Mouse (Mus musculus) CH12.LX (cell line): Measurements from ENCODE around the gene Ror2. TPM values are rescaled to one million over a fixed set of nuclear protein-coding genes. Genes with fewer than 3 reads are reported as not detected.

Experiments
- DNase-seq: peaks from one replicate; pipeline ENCODE4 v3.0.0-alpha.2; 2013; ENCODE audit errors: extremely low read depth
- H3K27ac ChIP-seq: 2 replicates; pipeline ENCODE4 v1.5.1; 2012; ENCODE audit warnings: low read depth, mild to moderate bottlenecking, control low read depth, moderate library complexity; ENCODE audit not compliant: insufficient read depth
- H3K27me3 ChIP-seq: replicated peaks from 2 replicates; pipeline ENCODE3; 2012; ENCODE audit warnings: inconsistent platforms
- H3K36me3 ChIP-seq, 2 experiments: replicated peaks in 1 of 2; 2 replicates each; pipeline versions ENCODE3 to v1.6.1; 2012; ENCODE audit warnings: inconsistent platforms in 1 of 2, low read length in 1 of 2, mild to moderate bottlenecking in 1 of 2, mixed read lengths in 1 of 2, moderate library complexity in 1 of 2; ENCODE audit not compliant: control insufficient read depth in 1 of 2, insufficient read depth in 1 of 2
- H3K4me1 ChIP-seq, 2 experiments: 2 replicates each; pipeline ENCODE4 v1.6.1; 2012; ENCODE audit warnings: inconsistent platforms in 1 of 2, moderate library complexity in 1 of 2; ENCODE audit not compliant: insufficient read depth in 2 of 2, control insufficient read depth in 1 of 2
- H3K4me2 ChIP-seq: 2 replicates; pipeline ENCODE4 v1.6.1; 2012; ENCODE audit warnings: low read depth, mild to moderate bottlenecking, control low read depth; ENCODE audit not compliant: poor library complexity, insufficient read depth, severe bottlenecking
- H3K4me3 ChIP-seq, 3 experiments: fragments of 150-350 bp in 1 of 3; sonication (generic) in 1 of 3; replicated peaks in 1 of 3; 2 replicates each; pipeline versions ENCODE3 to v1.5.1; 2011 to 2012; ENCODE audit warnings: low read depth in 2 of 3, low read length in 2 of 3, mild to moderate bottlenecking in 2 of 3, moderate library complexity in 2 of 3, control low read depth in 1 of 3, improper control_type of control experiment in 1 of 3, inconsistent platforms in 1 of 3, mixed read lengths in 1 of 3; ENCODE audit not compliant: poor library complexity in 1 of 3
- H3K79me2 ChIP-seq: replicated peaks from 2 replicates; pipeline ENCODE4 v1.6.1; 2012; ENCODE audit warnings: mild to moderate bottlenecking, moderate library complexity; ENCODE audit not compliant: control insufficient read depth, poor library complexity, insufficient read depth, severe bottlenecking; ENCODE audit errors: extremely low read depth
- H3K9ac ChIP-seq: 2 replicates; pipeline ENCODE4 v1.6.1; 2012; ENCODE audit warnings: low read depth, mild to moderate bottlenecking, control low read depth, moderate library complexity; ENCODE audit not compliant: insufficient read depth
- H3K9me3 ChIP-seq: replicated peaks from 2 replicates; pipeline ENCODE3; 2012; ENCODE audit warnings: low read length, inconsistent platforms, mixed read lengths
- E2F4 ChIP-seq: IDR thresholded peaks from 2 replicates; pipeline ENCODE4 v1.6.1; 2011; ENCODE audit warnings: low read depth, low read length, improper control_type of control experiment; ENCODE audit not compliant: insufficient replicate concordance
- EP300 ChIP-seq: IDR thresholded peaks from 2 replicates; pipeline ENCODE4 v1.6.1; 2011; ENCODE audit warnings: low read length, improper control_type of control experiment
- HCFC1 ChIP-seq: IDR thresholded peaks from 2 replicates; pipeline ENCODE4 v1.6.1; 2012; ENCODE audit warnings: low read depth, mild to moderate bottlenecking, inconsistent platforms, low read length, improper control_type of control experiment
- IRF4 ChIP-seq: IDR thresholded peaks from 2 replicates; pipeline ENCODE4 v1.6.1; 2014; ENCODE audit warnings: low read depth, mild to moderate bottlenecking, inconsistent platforms, low read length, improper control_type of control experiment
- JUN ChIP-seq: IDR thresholded peaks from 2 replicates; pipeline ENCODE4 v1.6.1; 2011; ENCODE audit warnings: low read depth, mild to moderate bottlenecking, low read length, improper control_type of control experiment, moderate library complexity; ENCODE audit not compliant: insufficient read depth
- KAT2A ChIP-seq: IDR thresholded peaks from 2 replicates; pipeline ENCODE4 v1.6.1; 2012; ENCODE audit warnings: low read length, improper control_type of control experiment, inconsistent platforms; ENCODE audit not compliant: insufficient replicate concordance
- MAFK ChIP-seq: IDR thresholded peaks from 2 replicates; pipeline ENCODE4 v1.6.1; 2011; ENCODE audit warnings: low read length, improper control_type of control experiment; ENCODE audit not compliant: insufficient replicate concordance
- MAX ChIP-seq: IDR thresholded peaks from 2 replicates; pipeline ENCODE4 v1.6.1; 2011; ENCODE audit warnings: low read length, improper control_type of control experiment
- MAZ ChIP-seq: IDR thresholded peaks from 2 replicates; pipeline ENCODE4 v1.6.1; 2012; ENCODE audit warnings: low read depth, mild to moderate bottlenecking, inconsistent platforms, low read length, improper control_type of control experiment, moderate library complexity
- MYC ChIP-seq: IDR thresholded peaks from 2 replicates; pipeline ENCODE4 v1.6.1; 2011; ENCODE audit warnings: low read depth, mild to moderate bottlenecking, improper control_type of control experiment, low read length
- POLR2AphosphoS2 ChIP-seq: IDR thresholded peaks from 2 replicates; pipeline ENCODE4 v1.6.1; 2011; ENCODE audit warnings: low read depth, low read length, improper control_type of control experiment
- RAD21 ChIP-seq: IDR thresholded peaks from 2 replicates; pipeline ENCODE4 v1.6.1; 2011; ENCODE audit warnings: low read depth, mild to moderate bottlenecking, low read length, improper control_type of control experiment, moderate library complexity
- RCOR1 ChIP-seq: conservative IDR thresholded peaks from 2 replicates; pipeline ENCODE4 v1.6.1; 2012; ENCODE audit warnings: low read depth, mild to moderate bottlenecking, inconsistent platforms, low read length, improper control_type of control experiment
- SIN3A ChIP-seq: IDR thresholded peaks from 2 replicates; pipeline ENCODE4 v1.6.1; 2012; ENCODE audit warnings: low read length, improper control_type of control experiment, inconsistent platforms
- SMC3 ChIP-seq: IDR thresholded peaks from 2 replicates; pipeline ENCODE4 v1.6.1; 2011; ENCODE audit warnings: low read depth, low read length, improper control_type of control experiment
- TBP ChIP-seq: conservative IDR thresholded peaks from 2 replicates; pipeline ENCODE4 v1.6.1; 2011; ENCODE audit warnings: low read depth, low read length, improper control_type of control experiment
- USF2 ChIP-seq: conservative IDR thresholded peaks from 2 replicates; pipeline ENCODE4 v1.6.1; 2011; ENCODE audit warnings: low read depth, low read length, improper control_type of control experiment
- dilution Hi-C: fragments of 300-500 bp; cut with MboI; formaldehyde crosslinking; loops from 2 replicates; pipeline ENCODE4 v1.14.3; 2020; ENCODE audit warnings: low sequenced_read_pairs; ENCODE audit not compliant: extremely low pct_unique_long_range_greater_than_20kb, extremely low pct_ligation_motif_present
- in situ Hi-C: fragments of 300-500 bp; cut with MboI; formaldehyde crosslinking; loops from 3 replicates; pipeline ENCODE4 v1.14.3; 2019; ENCODE audit warnings: low sequenced_read_pairs, low pct_ligation_motif_present, low pct_unique_long_range_greater_than_20kb, mixed read lengths
- polyA plus RNA-seq: library from polyadenylated mRNA; unstranded; fragments of >175 nt; gene quantifications from 2 replicates; pipeline ENCODE4 v1.2.1, GENCODE M21; 2012; ENCODE audit warnings: low read depth; ENCODE audit not compliant: insufficient read length
- total RNA-seq, 2 experiments: library from RNA; depleted of rRNA; stranded (reverse); fragments of 300-350 nt in 1 of 2; fragments of >200 nt in 1 of 2; gene quantifications; 2 replicates each; pipeline ENCODE4 v1.2.3; 2012 to 2014

Ror2 gene
- total and polyA plus RNA-seq, 3 experiments, result 0.13 to 0.63 (median 0.16) TPM

DNA sequence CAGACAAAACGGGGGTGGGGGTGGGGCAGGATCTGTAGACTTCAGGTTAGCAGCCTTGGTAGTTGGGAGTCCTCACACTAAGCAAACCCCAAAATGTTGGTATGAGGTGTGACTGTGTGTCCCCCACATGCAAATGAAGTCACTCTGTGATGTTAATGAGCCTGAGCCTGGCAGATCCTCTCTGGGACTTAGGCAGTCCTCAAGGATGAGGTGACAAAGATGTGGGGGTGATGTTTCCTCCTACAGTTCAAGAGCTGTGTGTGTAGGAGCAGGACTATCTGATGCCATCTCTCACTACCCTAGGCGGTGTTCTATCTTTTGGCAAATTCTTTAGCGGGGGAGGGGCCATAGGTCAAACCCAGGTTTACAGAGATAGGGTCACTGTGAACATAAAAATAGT, 6.3 kb upstream of the Ror2 start:
- no peak overlapping the region for H3K4me3 ChIP-seq
- in situ Hi-C loops, result no loop called here
- dilution Hi-C loops, result no loop called here
- no peak for DNase-seq
- H3K4me2 ChIP-seq, result no peak overlapping the region
- no peaks in the 10 kb centered on the region for H3K79me2 ChIP-seq
- H3K9ac ChIP-seq, result no peak overlapping the region
- no peak for TF ChIP-seq MAFK
- TF ChIP-seq IRF4, result no peak
- TF ChIP-seq EP300, result no peak
- no peak for TF ChIP-seq JUN
- no peak for TF ChIP-seq MAZ
- TF ChIP-seq MAX, result no peak
- TF ChIP-seq USF2, result no peak
- no peak for TF ChIP-seq RAD21
- no peak for TF ChIP-seq E2F4
- no peak for TF ChIP-seq TBP
- TF ChIP-seq RCOR1, result no peak
- no peaks in the 10 kb centered on the region for H3K4me1 ChIP-seq
- no peak overlapping the region for H3K27ac ChIP-seq
- H3K36me3 ChIP-seq, result no peaks in the 10 kb centered on the region
- peaks cover 6% of the 10 kb centered on the region for H3K27me3 ChIP-seq
- peaks cover 2% of the 10 kb centered on the region for H3K9me3 ChIP-seq

DNA sequence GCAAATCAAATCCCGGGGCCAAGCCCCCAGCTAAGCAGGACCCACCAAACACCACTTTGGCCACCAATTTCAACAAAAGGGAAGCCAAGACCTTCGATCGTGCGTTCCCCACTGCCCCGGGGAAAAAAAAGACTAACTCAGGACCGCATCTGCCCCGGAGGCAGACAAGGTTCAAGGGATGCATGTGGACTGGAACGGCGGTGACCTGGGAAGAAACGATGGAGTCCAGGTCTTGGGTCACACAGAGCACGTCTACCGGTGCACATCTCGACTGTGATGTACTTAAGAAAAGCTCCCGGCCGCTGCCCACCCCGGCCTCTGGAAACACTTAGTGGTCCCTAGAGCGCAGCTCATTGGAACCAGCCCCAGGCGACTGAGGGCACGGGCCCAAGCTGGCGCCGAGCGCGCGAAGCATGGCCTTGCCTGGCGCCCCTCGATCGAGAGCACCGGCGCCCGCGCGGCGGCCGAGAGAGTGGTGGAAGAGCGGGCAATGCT, 616 bp downstream of the Ror2 start:
- no peak for DNase-seq
- Histone ChIP-seq H3K4me2 (peak overlapping the region; percentile 39), H3K79me2 (no peaks in the 10 kb centered on the region), H3K9ac (no peak overlapping the region), H3K9me3 (peaks cover 21% of the 10 kb centered on the region), H3K27ac (no peak overlapping the region), H3K4me1 (peaks cover 0 to 4% of the 10 kb centered on the region in 2 experiments; a peak in 1 of 4 replicates), H3K36me3 (no peaks in the 10 kb centered on the region), H3K27me3 (peaks cover 20% of the 10 kb centered on the region), H3K4me3 (peak overlapping the region in 2 of 3 experiments; percentile 3 to 27)
- in situ Hi-C loops, result no loop called here
- dilution Hi-C loops, result no loop called here
- TF ChIP-seq KAT2A (no peak), SMC3 (no peak), SIN3A (no peak), MYC (no peak), POLR2AphosphoS2 (no peak), HCFC1 (no peak), MAFK (no peak)
